Mouse (Mus musculus) adipocyte (in vitro differentiated cells): Measurements from ENCODE around the gene Cfap70.

Source experiments
- DNase-seq: peaks from one replicate; pipeline ENCODE4 v3.0.0-alpha.2; 2016; ENCODE audit warnings: low spot score

Cfap70 gene

DNA sequence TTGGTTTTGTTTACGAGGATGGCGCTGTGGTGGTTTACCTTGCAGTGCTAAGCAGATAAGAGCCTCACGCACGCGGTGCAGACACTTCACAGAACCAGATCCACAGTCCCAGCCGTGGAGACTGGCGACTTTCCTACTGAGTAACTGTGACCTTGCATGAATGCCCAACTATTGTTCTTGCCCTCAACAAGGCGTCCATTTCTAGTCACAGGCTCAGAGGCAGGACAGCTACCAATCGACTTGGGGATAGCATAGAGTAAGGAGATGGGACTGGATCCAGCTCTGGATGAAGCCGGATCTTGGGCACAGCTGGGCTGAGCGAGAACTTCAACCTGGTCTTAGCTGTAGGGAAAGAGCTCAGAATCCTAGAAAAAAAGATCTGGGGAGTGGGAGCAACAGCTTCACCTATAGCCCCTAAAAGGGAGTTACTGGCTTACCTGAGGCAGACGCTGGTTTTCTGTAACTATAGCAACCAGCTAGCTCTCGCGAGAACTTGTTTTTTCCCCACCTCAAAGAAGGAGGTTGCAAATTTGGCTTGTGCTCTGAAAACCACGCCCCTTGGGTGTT, at the start of gene Cfap70:
Gene Cfap70 (minus strand): TSS at position 462 of the 567 bp plus-strand sequence.
- DNase-seq: no peak

DNA sequence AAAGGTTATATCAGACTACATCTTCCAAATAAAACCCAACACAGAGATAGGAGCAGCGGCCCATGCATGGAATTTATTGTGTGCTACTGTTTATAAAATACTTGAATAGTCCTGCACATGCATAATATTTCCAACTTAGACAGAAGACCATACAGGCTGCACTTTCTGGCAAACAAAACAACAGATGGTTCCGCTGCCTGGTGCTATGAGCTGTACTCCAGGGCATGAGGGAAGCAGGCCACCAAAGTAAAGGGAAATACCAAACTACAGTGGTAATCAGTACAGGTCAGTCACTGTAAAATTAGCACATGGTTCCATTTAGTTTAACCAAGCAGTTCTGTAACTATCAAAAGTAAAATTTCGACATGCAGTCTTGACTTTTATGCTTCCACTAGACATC, 48.0 kb upstream of the Cfap70 start:
- no peak for DNase-seq

DNA sequence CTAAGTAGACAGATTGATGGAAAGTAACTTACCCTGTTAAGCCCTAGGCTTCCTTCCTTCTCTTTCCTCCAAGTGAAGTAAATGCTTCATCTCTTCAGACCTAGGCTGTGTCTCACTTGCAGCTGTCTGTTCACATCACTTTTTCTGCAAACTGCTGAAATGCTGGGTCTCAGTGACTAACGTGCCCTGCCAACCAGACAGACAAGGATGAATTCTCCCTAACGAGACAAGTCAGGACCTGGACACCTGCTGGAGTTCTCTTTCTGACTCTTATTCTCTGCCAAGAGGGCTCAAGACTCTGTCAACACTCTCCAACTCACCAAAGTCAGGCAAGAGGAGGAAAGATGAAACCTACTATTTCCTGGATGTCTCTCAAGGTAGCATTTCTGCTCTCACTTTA, 44.6 kb upstream of the Cfap70 start, which contains the start of gene Mss51:
Gene Mss51 (minus strand): TSS at position 299 of the 400 bp plus-strand sequence.
- no peak for DNase-seq

DNA sequence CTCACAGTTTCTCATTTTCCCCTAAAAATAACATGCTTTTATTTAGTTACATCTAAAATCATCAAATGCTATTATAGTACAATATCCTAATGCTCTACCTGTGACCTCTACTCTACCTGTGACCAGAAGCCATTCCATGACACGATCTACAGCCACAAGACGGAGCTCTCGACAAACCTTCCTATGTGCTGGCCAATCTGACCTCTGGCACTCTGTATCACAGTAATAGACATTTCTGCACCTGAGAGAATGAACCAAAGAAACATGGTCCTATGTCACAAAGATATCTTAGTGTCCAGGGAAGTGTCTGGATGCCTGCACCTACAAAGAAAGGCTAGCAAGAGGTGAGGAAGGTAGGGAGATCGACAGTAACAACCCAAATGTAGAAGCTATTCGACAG, 34.0 kb upstream of the Cfap70 start:
- DNase-seq: no peak

DNA sequence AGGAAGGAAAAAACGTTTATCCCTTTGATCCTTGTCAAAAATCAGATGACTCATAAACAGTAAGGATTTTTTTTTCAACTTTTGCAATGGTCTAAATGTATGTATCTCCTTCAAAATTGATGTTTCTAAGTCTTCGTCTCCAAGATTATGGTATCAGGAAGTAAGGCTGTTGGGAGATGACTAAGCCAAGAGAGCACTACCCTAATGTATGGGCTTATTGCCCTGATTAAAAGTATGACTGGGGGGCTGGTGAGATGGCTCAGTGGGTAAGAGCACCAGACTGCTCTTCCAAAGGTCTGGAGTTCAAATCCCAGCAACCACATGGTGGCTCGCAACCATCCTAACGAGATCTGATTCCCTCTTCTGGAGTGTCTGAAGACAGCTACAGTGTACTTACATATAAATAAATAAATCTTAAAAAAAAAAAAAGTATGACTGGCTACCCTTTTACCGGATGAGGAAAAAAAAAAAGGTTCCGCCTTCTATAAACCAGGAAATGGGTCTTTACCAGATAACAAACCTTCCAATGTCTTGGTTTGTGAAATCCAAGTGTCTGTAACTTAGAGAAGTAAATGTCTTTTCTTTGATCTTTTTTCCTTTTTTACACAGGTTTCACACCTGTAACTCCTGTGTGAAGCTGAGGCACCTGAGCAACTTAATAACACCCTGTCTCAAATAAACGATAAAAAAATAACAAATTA, 30.2 kb upstream of the Cfap70 start:
- DNase-seq: no peak

DNA sequence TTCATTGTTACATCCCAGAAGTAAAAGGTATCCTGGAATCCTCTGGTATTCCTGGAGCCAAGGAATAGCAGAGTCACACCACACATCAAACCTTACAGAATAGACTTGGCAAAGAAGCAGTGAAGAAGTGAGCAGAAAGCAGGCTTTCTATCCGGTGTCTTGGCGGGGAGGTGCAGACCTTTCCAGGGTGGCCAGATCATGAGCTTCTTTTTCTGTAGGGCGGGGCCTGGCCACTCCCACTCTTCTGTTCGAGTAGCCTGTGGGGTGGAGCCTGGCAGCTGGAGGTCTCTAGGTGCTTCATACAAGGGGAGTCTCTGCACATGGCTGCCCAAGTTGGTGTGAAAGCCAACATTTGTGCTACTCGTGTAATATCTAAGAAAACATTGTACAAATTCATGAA, 29.2 kb upstream of the Cfap70 start:
- DNase-seq: no peak

DNA sequence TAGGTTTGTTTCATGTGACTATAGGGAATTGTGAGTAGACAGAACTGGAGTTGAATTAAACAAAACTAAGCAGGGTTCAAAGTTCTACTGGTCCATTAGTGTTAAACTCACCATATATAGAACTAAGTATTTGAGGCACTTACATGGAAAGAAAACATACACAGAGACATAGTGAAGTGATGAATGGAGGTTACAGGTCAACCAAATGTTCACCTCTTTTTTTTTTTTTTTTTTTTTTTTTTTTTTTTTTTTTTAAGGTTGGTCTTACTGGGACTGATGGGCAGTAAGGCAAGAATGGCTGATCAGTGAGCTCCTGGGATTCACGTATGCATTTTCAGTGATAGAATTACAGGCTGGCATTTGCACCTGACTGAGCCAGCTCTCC, 28.2 kb upstream of the Cfap70 start:
- DNase-seq: no peak

DNA sequence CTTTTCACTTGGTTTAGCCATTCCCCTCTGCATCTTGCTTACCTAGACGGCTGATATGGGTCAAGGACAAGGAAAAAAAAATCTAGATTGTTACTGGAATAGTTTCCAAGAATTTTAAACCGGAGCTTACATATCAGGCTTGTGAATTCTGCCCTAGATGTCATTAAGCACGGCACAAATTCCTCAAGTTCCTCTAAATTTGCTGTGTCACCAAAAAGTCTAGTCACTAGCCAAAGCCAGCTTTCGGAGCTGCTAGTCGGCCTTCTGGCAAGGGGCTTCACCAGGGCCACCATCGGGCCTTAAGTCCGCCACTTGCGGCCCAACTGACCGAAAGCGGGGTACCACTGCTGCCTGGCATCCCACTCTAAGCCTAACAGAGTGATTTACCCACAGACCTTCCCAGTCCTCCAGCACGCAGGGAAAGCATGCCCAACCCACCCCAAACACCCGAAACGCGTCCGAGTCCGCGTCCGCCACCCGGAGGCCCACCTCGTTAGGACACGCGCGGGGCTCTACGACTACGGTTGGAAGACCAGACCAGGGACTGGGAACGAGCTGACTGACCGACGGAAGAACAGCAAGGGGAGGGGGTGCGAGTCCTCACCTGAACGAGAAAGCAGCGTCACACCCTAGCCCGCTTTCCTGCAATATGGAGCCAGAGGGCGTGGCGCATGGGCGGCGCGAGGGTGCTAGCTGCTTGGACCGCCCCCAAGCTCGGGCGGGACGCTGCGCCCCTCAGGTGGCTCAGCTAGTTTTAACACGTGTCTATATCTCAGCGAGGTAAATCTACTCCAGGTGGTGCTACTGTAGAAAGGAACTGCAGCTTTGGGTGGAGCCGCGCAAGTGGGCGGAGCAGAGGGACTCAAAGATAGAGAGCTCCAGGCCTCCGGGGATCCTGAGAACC, 27.5 kb upstream of the Cfap70 start, which contains the start of gene Anxa7:
Gene Anxa7 (minus strand): TSS at position 843 of the 904 bp plus-strand sequence.
- DNase-seq: peak; percentile 56

DNA sequence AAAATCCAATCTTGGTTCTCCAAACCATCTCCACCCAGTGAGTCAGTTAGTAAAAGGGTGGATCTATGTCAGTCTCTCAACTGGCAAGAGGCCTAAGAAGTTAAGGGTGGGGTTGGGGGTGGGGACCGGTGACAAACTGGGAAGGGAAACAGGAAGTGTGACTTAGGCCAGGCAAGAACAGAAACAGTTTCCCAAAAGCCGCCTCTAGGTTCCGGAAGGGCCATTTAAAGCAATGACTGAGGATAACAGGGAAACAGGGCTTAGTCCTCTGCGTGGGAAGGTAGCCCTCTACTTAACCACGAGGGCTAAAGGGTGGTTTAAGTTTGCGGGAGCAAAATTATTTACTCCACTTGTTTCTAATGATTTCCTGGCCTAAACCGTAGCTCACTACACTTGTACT, 26.8 kb upstream of the Cfap70 start:
- DNase-seq: peak; percentile 84

DNA sequence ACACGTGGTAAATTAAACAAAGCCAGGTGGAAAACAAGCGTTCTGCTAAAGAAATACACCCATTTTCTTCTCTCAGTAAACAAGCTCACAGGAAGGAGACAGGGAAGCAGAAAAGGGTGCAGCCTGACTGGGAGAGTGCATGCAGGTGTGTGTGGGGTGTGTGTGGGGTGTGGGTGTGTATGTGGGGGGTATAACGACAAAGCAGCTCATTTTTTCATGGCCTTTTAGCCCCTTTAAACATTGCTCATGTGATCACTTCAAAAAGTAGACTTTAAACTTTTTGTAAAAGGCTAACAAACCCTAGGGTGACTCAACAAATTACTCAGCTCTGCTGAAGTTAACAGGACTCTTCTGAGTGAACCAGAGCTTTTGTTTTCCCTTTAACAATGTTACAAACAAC, 26.4 kb upstream of the Cfap70 start:
- DNase-seq: no peak

DNA sequence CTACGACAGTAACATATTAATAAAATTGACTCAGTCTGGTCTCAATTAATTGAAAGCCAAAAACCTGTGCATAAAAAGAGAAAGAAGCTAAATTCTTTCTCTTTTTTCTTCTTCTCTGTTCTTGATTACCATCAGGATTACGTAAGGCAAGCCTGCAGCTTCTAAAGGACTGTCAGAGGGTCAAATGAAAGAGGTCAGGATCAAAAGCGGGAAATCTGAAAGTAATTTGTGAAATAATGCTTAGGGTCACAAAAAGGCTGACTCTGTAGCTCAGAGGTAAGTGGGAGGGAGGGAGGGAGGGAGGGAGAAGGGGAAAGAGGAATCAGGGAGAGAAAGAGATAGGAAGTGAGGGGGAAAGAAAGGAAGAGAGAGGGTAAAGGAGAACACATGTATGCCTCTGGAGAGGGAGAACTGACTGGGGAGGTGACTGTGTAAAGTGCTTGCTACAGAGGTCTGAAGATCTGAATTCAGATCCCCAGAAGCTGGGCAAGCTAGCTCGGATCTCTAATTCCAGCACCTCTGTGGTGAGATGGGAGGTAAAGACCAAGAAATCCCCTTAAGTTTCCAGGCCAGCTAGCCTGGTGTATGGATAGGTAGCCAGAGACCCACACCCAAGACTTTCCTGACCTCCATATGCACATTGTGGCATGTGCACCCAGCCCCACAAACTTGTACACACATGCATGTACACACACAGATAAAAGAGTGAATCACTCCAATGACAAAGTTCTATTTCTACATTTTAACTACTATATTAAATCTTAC, 25.4 kb upstream of the Cfap70 start:
- no peak for DNase-seq

DNA sequence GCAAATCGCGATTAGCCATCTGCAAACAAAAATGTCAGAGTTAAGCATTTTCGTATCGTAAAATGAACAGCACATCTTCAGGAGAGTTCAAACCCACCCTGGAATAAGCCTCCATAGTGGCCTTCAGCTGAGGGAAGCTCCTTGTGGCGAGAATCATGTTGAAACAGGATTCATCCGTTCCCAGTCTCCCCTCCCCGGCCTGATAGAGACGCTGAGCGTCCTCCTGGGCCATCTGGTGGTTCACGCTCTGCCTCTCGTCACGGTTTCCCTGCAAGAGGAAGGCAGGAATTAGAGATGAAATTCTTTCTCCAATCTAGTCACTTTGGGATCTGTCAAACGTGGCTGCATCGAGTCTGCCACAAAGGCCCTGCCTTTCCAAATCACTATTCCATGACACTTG, 8.2 kb upstream of the Cfap70 start:
- DNase-seq: no peak

DNA sequence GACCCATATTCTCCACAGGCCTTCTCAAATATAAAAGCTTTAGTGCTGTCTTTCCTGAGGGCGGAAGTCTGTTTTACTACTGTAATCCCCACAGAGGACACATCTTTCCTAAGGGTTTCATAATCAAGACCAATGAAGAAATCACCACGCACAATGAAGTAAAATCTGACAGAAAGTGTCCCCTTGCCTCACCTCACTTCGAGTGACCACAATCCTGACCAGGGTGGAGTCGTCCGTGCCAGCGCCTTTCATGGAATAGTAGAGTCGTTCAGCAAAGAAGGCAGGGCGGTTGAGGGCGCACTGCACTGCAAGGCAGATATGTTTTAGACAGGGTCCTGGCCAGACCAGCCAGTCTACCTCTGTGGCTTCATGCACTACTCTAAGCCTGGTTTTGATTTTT, 6.4 kb upstream of the Cfap70 start:
- no peak for DNase-seq

DNA sequence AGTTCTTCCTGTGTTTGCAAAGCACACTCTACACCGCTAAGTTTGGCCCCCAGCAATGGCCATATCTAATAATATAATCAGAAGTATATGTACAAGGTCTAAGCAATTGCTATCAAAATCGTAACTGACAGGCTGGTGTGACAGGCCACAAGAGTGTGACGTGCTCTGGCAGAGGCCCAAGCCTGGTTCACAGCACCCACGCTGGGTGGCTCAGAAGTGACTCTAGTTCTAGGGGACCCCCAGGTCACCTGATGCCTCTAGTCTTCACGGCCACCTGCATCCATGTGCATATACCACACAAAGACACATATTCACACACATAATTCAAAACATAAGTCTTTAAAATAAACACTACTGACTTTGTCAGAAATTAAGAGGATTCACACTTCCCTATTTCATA, 903 bp upstream of the Cfap70 start:
- no peak for DNase-seq

DNA sequence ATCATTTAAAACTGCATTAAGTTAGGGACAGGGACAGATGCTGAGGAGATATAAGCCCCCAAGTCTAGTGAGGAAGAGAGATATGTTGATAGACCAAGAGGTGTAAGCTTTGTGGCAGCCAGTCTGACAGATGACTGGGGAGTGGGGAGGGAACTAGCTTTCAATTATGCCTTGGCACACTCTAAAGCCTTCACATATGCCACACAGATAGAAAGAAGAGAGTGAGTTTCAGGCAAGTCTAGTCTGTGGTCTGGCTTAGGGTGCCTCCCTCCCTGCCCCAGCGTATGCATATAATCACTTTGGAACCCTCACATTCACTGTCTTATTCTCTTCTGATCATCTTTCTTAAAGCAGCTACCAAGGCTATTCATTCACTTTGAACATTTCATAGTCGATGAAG, 724 bp downstream of the Cfap70 start:
- no peak for DNase-seq

DNA sequence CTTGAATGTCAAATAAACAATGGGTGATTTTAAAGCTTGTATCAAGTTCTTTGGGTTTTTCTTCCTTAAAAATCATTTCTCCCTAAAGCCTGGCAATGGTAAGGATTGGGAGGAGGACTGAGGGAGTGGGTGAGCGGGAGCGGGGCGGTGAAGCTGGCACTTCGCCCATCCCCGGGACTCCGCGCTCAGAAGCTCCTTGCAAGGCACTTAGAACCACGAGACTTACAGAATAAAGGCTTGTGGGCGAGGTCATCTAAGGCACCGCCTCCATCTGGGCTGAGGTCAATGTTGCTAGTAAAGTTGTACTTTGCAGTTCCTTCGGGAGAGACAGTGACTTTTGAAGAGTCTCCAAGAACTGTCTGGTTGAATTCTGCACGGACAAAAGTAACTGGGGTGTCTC, 4.8 kb downstream of the Cfap70 start:
- no peak for DNase-seq

DNA sequence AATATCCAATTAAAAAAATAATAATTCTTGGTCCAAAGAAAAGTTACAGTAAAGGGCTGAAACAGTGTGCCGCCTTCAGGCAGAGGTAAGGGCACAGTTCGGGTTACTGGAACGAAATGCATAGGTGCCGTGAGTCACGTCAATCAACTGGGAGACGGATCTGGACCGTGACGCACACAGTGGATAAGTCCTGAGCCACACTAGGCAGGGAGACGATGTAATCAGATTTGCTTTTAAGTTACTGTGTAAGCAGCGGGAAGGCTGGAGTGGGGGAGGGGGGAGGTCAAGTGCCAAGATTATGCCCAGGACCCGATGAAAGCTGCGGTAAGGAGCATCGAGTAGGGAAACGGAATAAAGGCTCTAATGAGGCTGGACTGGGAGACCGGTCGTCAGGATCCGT, 9.8 kb downstream of the Cfap70 start:
- DNase-seq: no peak

DNA sequence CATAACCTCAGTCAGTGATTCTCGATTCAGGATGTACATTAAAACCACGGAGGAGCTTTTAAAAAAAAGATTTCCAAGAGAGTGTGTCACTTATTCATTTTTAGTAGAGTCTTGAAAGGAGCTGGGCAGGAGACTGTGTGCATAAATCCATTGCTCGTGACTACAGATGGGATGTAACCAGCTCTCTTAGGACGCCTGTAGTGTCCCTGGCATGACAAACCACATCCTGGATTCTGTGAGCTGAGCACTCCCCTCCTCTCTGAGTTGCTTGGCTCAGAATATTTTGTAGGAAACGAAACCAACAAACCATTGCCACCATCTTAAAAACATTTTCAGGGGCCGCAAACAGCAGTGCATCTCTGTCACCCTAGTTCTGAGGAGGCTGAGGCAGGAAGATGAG, 15.1 kb downstream of the Cfap70 start:
- no peak for DNase-seq

DNA sequence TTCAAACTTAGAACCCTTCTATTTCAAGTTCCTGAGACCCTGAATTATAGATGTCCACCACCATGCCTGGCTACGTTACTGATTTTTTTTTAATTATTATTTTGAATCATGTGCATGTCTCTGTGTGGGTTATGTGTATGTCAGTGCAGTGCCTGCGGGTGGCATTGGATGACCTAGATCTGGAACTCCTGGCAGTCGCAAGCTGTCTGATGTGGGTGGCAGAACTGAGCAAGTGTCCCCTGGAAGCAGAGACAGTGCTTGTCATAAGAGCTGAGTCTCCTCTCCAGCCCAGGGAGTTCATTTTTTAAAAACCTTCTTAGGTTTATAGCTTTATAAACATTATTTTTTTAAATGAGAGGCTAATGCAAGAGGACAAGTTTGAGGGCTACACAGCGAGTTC, 19.6 kb downstream of the Cfap70 start:
- no peak for DNase-seq

DNA sequence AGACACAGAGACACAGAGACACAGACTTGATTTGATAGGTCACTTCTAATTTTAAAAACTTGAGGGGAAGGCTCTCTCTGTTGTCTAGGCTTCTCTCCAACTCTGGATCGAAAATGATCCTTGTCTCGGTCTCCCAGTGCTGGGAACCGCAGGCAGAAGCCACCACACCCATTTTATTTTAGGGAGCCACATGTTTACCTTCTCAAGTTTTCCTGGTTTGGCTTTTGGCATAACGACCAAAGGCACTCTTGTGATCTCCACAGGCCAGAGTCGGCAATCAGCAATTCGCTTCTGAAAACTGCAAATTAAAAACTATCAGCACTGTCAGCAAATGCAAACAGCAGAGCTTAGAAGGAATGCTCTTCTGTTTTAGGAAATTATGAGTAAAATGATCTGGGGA, 20.3 kb downstream of the Cfap70 start:
- no peak for DNase-seq

DNA sequence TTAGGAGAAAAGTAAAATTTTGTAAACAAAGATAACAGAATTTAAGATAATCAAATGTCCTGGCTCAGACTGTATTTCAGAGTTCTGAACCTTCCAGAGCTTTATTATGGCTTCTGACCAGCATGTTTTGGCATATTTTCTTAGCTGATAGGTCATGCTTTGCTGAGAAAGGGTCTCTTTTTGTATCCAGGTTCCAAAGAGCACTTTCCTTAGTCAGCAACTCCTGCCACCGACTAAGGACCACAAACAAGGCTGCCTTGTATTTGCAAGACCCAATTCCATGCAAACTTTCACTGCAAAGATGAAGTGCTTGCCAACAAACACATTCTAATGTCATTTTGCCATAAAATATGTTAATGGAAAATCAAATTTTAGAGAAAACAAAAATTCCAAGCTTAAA, 22.2 kb downstream of the Cfap70 start:
- no peak for DNase-seq

DNA sequence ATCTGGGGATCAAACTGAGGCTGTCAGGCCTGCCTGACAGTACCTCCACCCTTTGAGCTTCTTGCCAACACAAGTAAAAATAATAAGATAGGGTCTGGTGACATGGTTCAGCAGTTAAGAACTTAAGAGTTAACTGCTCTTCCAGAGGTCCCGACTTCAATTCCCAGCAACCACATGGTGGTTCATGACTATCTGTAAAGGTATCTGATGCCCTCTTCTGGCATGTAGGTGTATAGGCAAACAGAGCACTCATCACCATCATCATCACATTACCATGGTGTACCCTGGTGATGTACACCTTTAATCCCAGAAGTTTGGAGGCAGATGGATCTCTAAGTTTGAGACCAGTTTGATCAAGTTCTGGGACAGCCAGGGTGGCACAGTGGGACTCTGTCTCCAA, 23.4 kb downstream of the Cfap70 start:
- DNase-seq: no peak
